Mouse (Mus musculus): ENCODE measurements around the gene Frat1. TPM values are rescaled to one million over a fixed set of nuclear protein-coding genes. Genes with fewer than 3 reads are reported as not detected.

Gene Frat1
- total RNA-seq (2014; rRNA removed) (40.2 and 43.4 TPM in 2 replicates), polyA plus RNA-seq (2015; fragmentation: Nextera tagmentation; extraction: Ambion mirVana) (48.2 and 52.3 TPM in 2 replicates)

GRCm38 (mm10) chr19:41829381-41830105 is at the start of gene Frat1:
Gene Frat1 (plus strand): TSS chr19:41829970.
- H3K27ac ChIP-seq (ENCODE audit: low read depth, low read length) = peak within 1 kb of the TSS; percentile 95
- peak within 1 kb of the TSS; percentile 72 for H3K4me2 ChIP-seq (ENCODE audit: low read depth)
- under 1% methylated on average over 39 of the region's 39 CpGs for WGBS
- ATAC-seq = peak; percentile 95
- no peaks in the 10 kb centered on the region for H3K36me3 ChIP-seq (ENCODE audit: insufficient read depth)
- H3K9ac ChIP-seq = peak within 1 kb of the TSS; percentile 85
- no peaks in the 10 kb centered on the region for H3K27me3 ChIP-seq (ENCODE audit: insufficient read depth, low read length)
- H3K4me3 ChIP-seq (ENCODE audit: low read depth, low read length) = peak within 1 kb of the TSS; percentile 76
- no peaks in the 10 kb centered on the region for H3K9me3 ChIP-seq (ENCODE audit: low read length)
- peaks cover 14% of the 10 kb centered on the region for H3K4me1 ChIP-seq (ENCODE audit: insufficient read depth)
- DNase-seq = peak; percentile 96
- TF ChIP-seq CTCF (IDR thresholded peaks at IDR 0.05; ENCODE audit: low read depth) = peak; percentile 34

- H3K27ac ChIP-seq (ENCODE audit: low read depth, low read length) = no peak overlapping the region
- ATAC-seq = no peak
- H3K36me3 ChIP-seq (ENCODE audit: insufficient read depth) = no peaks in the 10 kb centered on the region
- 96% methylated on average over 1 of the region's 1 CpGs for WGBS
- no peaks in the 10 kb centered on the region for H3K9me3 ChIP-seq (ENCODE audit: low read length)
- no peak overlapping the region for H3K4me3 ChIP-seq (ENCODE audit: low read depth, low read length)
- TF ChIP-seq CTCF (IDR thresholded peaks at IDR 0.05; ENCODE audit: low read depth) = no peak
- no peaks in the 10 kb centered on the region for H3K27me3 ChIP-seq (ENCODE audit: insufficient read depth, low read length)
- H3K4me2 ChIP-seq (ENCODE audit: low read depth) = no peak overlapping the region
- no peak overlapping the region for H3K9ac ChIP-seq
- H3K4me1 ChIP-seq (ENCODE audit: insufficient read depth) = no peaks in the 10 kb centered on the region
- DNase-seq = no peak
These were observed 42.9 kb upstream of the Frat1 start for GRCm38 (mm10) chr19:41786896-41787295.

GRCm38 (mm10) chr19:41789110-41789961 is 40.4 kb upstream of the Frat1 start:
- Histone ChIP-seq H3K4me1 (ENCODE audit: insufficient read depth) (no peaks in the 10 kb centered on the region), H3K9ac (no peak overlapping the region), H3K27me3 (ENCODE audit: insufficient read depth, low read length) (no peaks in the 10 kb centered on the region), H3K9me3 (ENCODE audit: low read length) (no peaks in the 10 kb centered on the region), H3K36me3 (ENCODE audit: insufficient read depth) (no peaks in the 10 kb centered on the region), H3K27ac (ENCODE audit: low read depth, low read length) (no peak overlapping the region), H3K4me2 (ENCODE audit: low read depth) (no peak overlapping the region), H3K4me3 (ENCODE audit: low read depth, low read length) (no peak overlapping the region)
- ATAC-seq (no peak), DNase-seq (no peak)
- no peak for TF ChIP-seq CTCF (IDR thresholded peaks at IDR 0.05; ENCODE audit: low read depth)
- WGBS = 67% methylated on average over 10 of the region's 10 CpGs

GRCm38 (mm10) chr19:41791384-41791783 is 38.4 kb upstream of the Frat1 start:
- H3K9me3 ChIP-seq (ENCODE audit: low read length) = no peaks in the 10 kb centered on the region
- H3K4me3 ChIP-seq (ENCODE audit: low read depth, low read length) = no peak overlapping the region
- no peak for ATAC-seq
- 94% methylated on average over 2 of the region's 2 CpGs for WGBS
- H3K36me3 ChIP-seq (ENCODE audit: insufficient read depth) = no peaks in the 10 kb centered on the region
- H3K27ac ChIP-seq (ENCODE audit: low read depth, low read length) = no peak overlapping the region
- no peak for DNase-seq
- no peaks in the 10 kb centered on the region for H3K27me3 ChIP-seq (ENCODE audit: insufficient read depth, low read length)
- TF ChIP-seq CTCF (IDR thresholded peaks at IDR 0.05; ENCODE audit: low read depth) = peak; percentile 46
- no peak overlapping the region for H3K4me2 ChIP-seq (ENCODE audit: low read depth)
- H3K9ac ChIP-seq = no peak overlapping the region
- no peaks in the 10 kb centered on the region for H3K4me1 ChIP-seq (ENCODE audit: insufficient read depth)

GRCm38 (mm10) chr19:41792934-41793486 is 36.8 kb upstream of the Frat1 start:
- Histone ChIP-seq H3K4me2 (ENCODE audit: low read depth) (no peak overlapping the region), H3K36me3 (ENCODE audit: insufficient read depth) (no peaks in the 10 kb centered on the region), H3K9me3 (ENCODE audit: low read length) (no peaks in the 10 kb centered on the region), H3K27ac (ENCODE audit: low read depth, low read length) (no peak overlapping the region), H3K27me3 (ENCODE audit: insufficient read depth, low read length) (no peaks in the 10 kb centered on the region), H3K4me3 (ENCODE audit: low read depth, low read length) (no peak overlapping the region), H3K9ac (no peak overlapping the region), H3K4me1 (ENCODE audit: insufficient read depth) (no peaks in the 10 kb centered on the region)
- 89% methylated on average over 1 of the region's 1 CpGs for WGBS
- DNase-seq (no peak), ATAC-seq (no peak)
- TF ChIP-seq CTCF (IDR thresholded peaks at IDR 0.05; ENCODE audit: low read depth) = no peak

GRCm38 (mm10) chr19:41794017-41794416 is 35.8 kb upstream of the Frat1 start:
- Histone ChIP-seq H3K27ac (ENCODE audit: low read depth, low read length) (no peak overlapping the region), H3K4me1 (ENCODE audit: insufficient read depth) (no peaks in the 10 kb centered on the region), H3K9me3 (ENCODE audit: low read length) (no peaks in the 10 kb centered on the region), H3K9ac (no peak overlapping the region), H3K27me3 (ENCODE audit: insufficient read depth, low read length) (no peaks in the 10 kb centered on the region), H3K36me3 (ENCODE audit: insufficient read depth) (no peaks in the 10 kb centered on the region), H3K4me3 (ENCODE audit: low read depth, low read length) (no peak overlapping the region), H3K4me2 (ENCODE audit: low read depth) (no peak overlapping the region)
- no peak for TF ChIP-seq CTCF (IDR thresholded peaks at IDR 0.05; ENCODE audit: low read depth)
- DNase-seq = no peak
- ATAC-seq = no peak

GRCm38 (mm10) chr19:41794901-41795300 is 34.9 kb upstream of the Frat1 start:
- Histone ChIP-seq H3K36me3 (ENCODE audit: insufficient read depth) (no peaks in the 10 kb centered on the region), H3K27ac (ENCODE audit: low read depth, low read length) (no peak overlapping the region), H3K4me1 (ENCODE audit: insufficient read depth) (no peaks in the 10 kb centered on the region), H3K27me3 (ENCODE audit: insufficient read depth, low read length) (no peaks in the 10 kb centered on the region), H3K9me3 (ENCODE audit: low read length) (no peaks in the 10 kb centered on the region), H3K4me3 (ENCODE audit: low read depth, low read length) (no peak overlapping the region), H3K4me2 (ENCODE audit: low read depth) (no peak overlapping the region), H3K9ac (no peak overlapping the region)
- no peak for TF ChIP-seq CTCF (IDR thresholded peaks at IDR 0.05; ENCODE audit: low read depth)
- 38% methylated on average over 6 of the region's 6 CpGs for WGBS
- DNase-seq (no peak), ATAC-seq (no peak)
